Mouse (Mus musculus): ENCODE data around the gene Ogfod2.

- TF ChIP-seq POLR2A (IDR thresholded peaks at IDR 0.05; ENCODE audit: borderline replicate concordance, control insufficient read depth, low read depth, low read length) (no peak), CTCF (IDR thresholded peaks at IDR 0.05; ENCODE audit: control insufficient read depth, insufficient read depth, low read length) (no peak)
Observed at GRCm38 (mm10) chr5:124089868-124090267, 22.2 kb upstream of the Ogfod2 start.
